Mouse (Mus musculus): Measurements from ENCODE around the gene Rad18.
"Not testable (repeated sequence)": the region's sequence is repeated elsewhere in the genome, so short reads cannot be mapped to it uniquely, and the experiment has no call there.

- not testable (repeated sequence) for TF ChIP-seq POLR2A (IDR thresholded peaks at IDR 0.05; ENCODE audit: low read depth, low read length); CTCF (IDR thresholded peaks at IDR 0.05; ENCODE audit: extremely low read depth, insufficient read length, insufficient replicate concordance, low read depth, low read length)
These were observed 5.8 kb upstream of the Rad18 start for GRCm38 (mm10) chr6:112702296-112702695.

All from small intestine, adult 2 months (tissue).